Mouse (Mus musculus): ENCODE results near the gene Oscar. TPM values are rescaled to one million over a fixed set of nuclear protein-coding genes. Genes with fewer than 3 reads are reported as not detected.
A peak's percentile ranks its signal among the peaks of the same experiment; 100 is the strongest.

Oscar gene
- total and polyA plus RNA-seq, 2 experiments from 2014 or later, result 0.19 to 0.25 TPM

DNA sequence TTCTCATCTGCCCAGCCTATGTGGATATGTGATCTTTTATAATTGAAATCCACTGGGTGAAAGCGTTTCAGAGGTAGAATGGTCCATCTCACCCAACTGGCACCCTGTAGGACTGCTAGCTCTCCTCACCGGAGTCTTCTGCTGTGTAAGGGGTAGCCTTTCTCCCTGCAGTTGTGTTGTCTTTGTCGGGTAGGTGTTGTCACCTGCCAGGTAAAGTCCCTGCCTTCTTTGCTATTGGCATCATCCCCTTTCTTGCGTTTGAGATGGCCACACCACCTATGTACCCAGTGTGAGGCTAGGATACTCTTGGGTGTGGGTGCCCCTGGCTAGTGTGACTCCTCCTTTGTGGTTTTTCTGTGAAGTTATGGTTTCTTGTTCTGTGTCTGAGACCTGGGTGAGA is 30.7 kb upstream of the Oscar start:
- H3K36me3 ChIP-seq (replicated peaks; ENCODE audit: control insufficient read depth, insufficient read depth, low read length), result peaks cover 17% of the 10 kb centered on the region
- H3K4me2 ChIP-seq (ENCODE audit: low read depth, low read length), result peak overlapping the region; percentile 79
- H3K9me3 ChIP-seq (replicated peaks; ENCODE audit: control insufficient read depth, low read length), result no peaks in the 10 kb centered on the region
- peak overlapping the region; percentile 95 for H3K9ac ChIP-seq (replicated peaks; ENCODE audit: low read depth, low read length)
- ATAC-seq (ENCODE audit: insufficient read depth, low read depth) (no peak), DNase-seq (ENCODE audit: low spot score) (no peak)
- H3K27ac ChIP-seq (ENCODE audit: low read depth), result no peak overlapping the region
- peaks cover 23% of the 10 kb centered on the region for H3K4me1 ChIP-seq (ENCODE audit: control insufficient read depth, insufficient read depth)
- WGBS, result 56% methylated on average over 4 of the region's 4 CpGs
- H3K27me3 ChIP-seq (ENCODE audit: control insufficient read depth, insufficient read depth, low read length), result no peaks in the 10 kb centered on the region
- peak overlapping the region; percentile 95 for H3K4me3 ChIP-seq (ENCODE audit: low read depth, low read length)
- no peak for TF ChIP-seq EP300 (IDR thresholded peaks at IDR 0.05; ENCODE audit: low read depth)
- TF ChIP-seq CTCF (IDR thresholded peaks at IDR 0.05; ENCODE audit: low read depth), result no peak

DNA sequence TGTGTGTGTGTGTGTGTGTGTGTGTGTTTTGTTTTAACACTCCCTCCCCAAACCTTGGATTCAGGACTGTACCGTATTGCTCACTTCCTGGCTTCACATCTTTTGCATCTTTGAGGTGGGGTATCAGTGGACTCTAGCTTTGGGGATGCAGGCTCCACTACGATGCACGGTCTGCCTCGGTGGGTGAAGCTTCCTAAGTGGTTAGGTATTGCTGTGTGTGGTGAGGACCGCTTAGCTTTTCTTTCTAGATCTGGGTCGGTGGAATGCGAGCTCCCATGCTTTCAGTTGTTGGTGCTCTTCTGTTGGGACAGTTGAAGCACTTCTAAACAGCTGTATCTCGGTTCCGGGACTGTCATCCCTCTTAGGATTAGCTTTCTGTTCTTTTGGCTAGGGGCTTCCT is 30.2 kb upstream of the Oscar start:
- no peak for DNase-seq (ENCODE audit: low spot score)
- Histone ChIP-seq H3K4me1 (ENCODE audit: control insufficient read depth, insufficient read depth) (peaks cover 23% of the 10 kb centered on the region), H3K27ac (ENCODE audit: low read depth) (peak overlapping the region; percentile 99; the same call in 1 of the 2 replicates), H3K4me3 (ENCODE audit: low read depth, low read length) (peak overlapping the region; percentile 95), H3K36me3 (replicated peaks; ENCODE audit: control insufficient read depth, insufficient read depth, low read length) (peaks cover 16% of the 10 kb centered on the region), H3K27me3 (ENCODE audit: control insufficient read depth, insufficient read depth, low read length) (no peaks in the 10 kb centered on the region), H3K4me2 (ENCODE audit: low read depth, low read length) (peak overlapping the region; percentile 79), H3K9me3 (replicated peaks; ENCODE audit: control insufficient read depth, low read length) (no peaks in the 10 kb centered on the region), H3K9ac (replicated peaks; ENCODE audit: low read depth, low read length) (peak overlapping the region; percentile 95)
- WGBS, result 5% methylated on average over 9 of the region's 9 CpGs
- TF ChIP-seq EP300 (IDR thresholded peaks at IDR 0.05; ENCODE audit: low read depth) (no peak), CTCF (IDR thresholded peaks at IDR 0.05; ENCODE audit: low read depth) (no peak)
- ATAC-seq (ENCODE audit: insufficient read depth, low read depth), result no peak

DNA sequence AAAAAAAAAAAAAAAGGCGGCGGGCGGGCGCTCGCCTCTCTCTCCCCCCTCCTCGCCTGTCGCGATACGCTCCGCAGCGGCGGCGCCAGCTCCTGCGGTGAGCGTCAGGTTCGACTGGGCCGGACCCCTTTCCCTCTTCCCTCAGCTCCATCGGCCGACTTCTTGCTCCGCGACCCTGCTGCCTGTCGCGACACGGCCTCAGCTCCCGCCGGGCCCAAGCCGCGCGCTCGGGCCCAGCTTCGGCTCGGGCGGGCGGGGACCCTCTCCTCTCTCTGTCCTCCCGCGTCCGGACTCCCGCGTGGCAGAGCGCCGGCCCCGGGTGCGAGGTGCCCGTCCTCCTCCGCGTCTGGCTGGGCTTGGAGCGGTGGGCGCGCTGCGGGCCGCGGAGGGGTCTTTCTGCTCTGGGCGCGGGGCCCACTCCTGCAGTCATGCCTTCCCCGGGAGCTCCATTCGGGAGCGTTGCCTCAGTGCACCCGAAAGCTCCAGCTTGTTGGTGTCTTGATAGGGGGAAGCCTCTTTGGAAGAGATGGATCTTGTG is 29.6 kb upstream of the Oscar start:
- WGBS, result under 1% methylated on average over 51 of the region's 58 CpGs
- Histone ChIP-seq H3K27ac (ENCODE audit: low read depth) (peak overlapping the region; percentile 99), H3K4me2 (ENCODE audit: low read depth, low read length) (peak overlapping the region; percentile 79), H3K27me3 (ENCODE audit: control insufficient read depth, insufficient read depth, low read length) (no peaks in the 10 kb centered on the region), H3K36me3 (replicated peaks; ENCODE audit: control insufficient read depth, insufficient read depth, low read length) (peaks cover 16% of the 10 kb centered on the region), H3K4me3 (ENCODE audit: low read depth, low read length) (peak overlapping the region; percentile 95), H3K9ac (replicated peaks; ENCODE audit: low read depth, low read length) (peak overlapping the region; percentile 95), H3K9me3 (replicated peaks; ENCODE audit: control insufficient read depth, low read length) (no peaks in the 10 kb centered on the region), H3K4me1 (ENCODE audit: control insufficient read depth, insufficient read depth) (peaks cover 23% of the 10 kb centered on the region)
- DNase-seq (ENCODE audit: low spot score) (no peak), ATAC-seq (ENCODE audit: insufficient read depth, low read depth) (peak; percentile 1; the same call in 1 of the 2 replicates)
- TF ChIP-seq EP300 (IDR thresholded peaks at IDR 0.05; ENCODE audit: low read depth), result no peak
- TF ChIP-seq CTCF (IDR thresholded peaks at IDR 0.05; ENCODE audit: low read depth), result no peak

DNA sequence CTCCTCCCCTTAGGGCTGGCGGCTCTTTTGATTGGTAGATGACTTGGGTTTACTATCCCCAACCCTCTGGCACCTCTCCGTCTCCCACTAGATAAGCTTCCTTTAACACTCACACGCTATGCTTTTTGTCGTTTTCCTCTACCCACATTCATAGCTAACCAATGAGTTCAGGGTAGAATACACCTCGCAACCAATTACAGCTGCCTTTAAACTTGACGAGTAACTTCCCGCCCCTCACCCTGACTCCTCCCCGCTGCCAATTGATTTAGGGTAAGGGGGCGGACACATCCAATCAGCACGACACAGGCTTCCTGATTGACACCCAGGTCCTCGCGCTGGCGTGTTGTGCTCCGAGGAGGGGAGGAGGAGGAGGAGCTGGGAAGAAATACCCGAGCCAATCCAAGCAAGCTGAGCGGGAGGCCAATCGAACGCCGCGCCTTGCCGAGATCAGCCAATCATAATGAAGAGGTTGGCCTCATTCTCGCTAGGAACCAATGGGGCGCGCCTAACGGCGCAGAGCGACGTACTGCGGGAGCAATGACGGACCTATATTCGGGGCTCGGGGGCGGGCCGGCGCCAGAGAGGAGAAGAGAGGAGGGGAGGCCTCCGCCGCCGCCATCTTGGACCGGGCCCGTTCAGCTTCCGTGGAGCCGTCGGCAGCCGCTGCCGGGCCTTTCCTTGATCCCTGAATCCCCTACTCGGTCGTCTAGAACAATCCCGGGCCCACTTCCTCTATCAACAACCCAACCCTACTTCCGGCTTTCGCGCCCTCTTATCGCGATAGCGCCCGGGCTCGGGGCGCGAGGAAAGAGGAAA is 28.9 kb upstream of the Oscar start, which contains the start of gene Cnot3:
Cnot3 (plus strand) TSS at position 597 of the 816 bp plus-strand sequence.
- TF ChIP-seq EP300 (IDR thresholded peaks at IDR 0.05; ENCODE audit: low read depth) (peak; percentile 95), CTCF (IDR thresholded peaks at IDR 0.05; ENCODE audit: low read depth) (no peak)
- DNase-seq (ENCODE audit: low spot score), result peak; percentile 100
- Histone ChIP-seq H3K27me3 (ENCODE audit: control insufficient read depth, insufficient read depth, low read length) (no peaks in the 10 kb centered on the region), H3K4me3 (ENCODE audit: low read depth, low read length) (peak within 1 kb of the TSS; percentile 95), H3K27ac (ENCODE audit: low read depth) (peak within 1 kb of the TSS; percentile 99), H3K9me3 (replicated peaks; ENCODE audit: control insufficient read depth, low read length) (no peaks in the 10 kb centered on the region), H3K9ac (replicated peaks; ENCODE audit: low read depth, low read length) (peak within 1 kb of the TSS; percentile 95), H3K4me1 (ENCODE audit: control insufficient read depth, insufficient read depth) (peaks cover 23% of the 10 kb centered on the region), H3K36me3 (replicated peaks; ENCODE audit: control insufficient read depth, insufficient read depth, low read length) (peaks cover 16% of the 10 kb centered on the region), H3K4me2 (ENCODE audit: low read depth, low read length) (peak within 1 kb of the TSS; percentile 79)
- ATAC-seq (ENCODE audit: insufficient read depth, low read depth), result peak; percentile 97
- WGBS, result under 1% methylated on average over 56 of the region's 58 CpGs

DNA sequence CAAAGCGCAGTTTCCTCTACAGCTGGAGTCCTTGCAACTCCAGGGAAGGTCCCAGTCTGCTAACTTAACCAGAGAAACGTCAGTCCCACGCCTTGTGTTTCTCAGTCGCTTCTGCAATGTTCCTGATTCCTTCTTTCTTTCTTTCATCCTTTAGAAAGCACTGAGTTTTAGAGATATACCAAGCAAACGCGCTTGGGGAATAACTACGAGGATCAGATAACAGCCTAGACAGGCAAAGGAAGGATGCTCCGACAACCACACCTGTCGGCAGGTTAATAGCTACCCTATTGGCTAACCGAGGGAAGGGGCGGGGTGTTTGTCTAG is 28.4 kb upstream of the Oscar start:
- peak overlapping the region; percentile 40 for H3K4me3 ChIP-seq (ENCODE audit: low read depth, low read length)
- H3K36me3 ChIP-seq (replicated peaks; ENCODE audit: control insufficient read depth, insufficient read depth, low read length), result peaks cover 22% of the 10 kb centered on the region
- no peak for DNase-seq (ENCODE audit: low spot score)
- ATAC-seq (ENCODE audit: insufficient read depth, low read depth), result no peak
- H3K4me2 ChIP-seq (ENCODE audit: low read depth, low read length), result peak overlapping the region; percentile 51
- H3K27me3 ChIP-seq (ENCODE audit: control insufficient read depth, insufficient read depth, low read length), result no peaks in the 10 kb centered on the region
- peak overlapping the region; percentile 44; the same call in 1 of the 2 replicates for H3K27ac ChIP-seq (ENCODE audit: low read depth)
- TF ChIP-seq EP300 (IDR thresholded peaks at IDR 0.05; ENCODE audit: low read depth) (no peak), CTCF (IDR thresholded peaks at IDR 0.05; ENCODE audit: low read depth) (no peak)
- H3K9me3 ChIP-seq (replicated peaks; ENCODE audit: control insufficient read depth, low read length), result no peaks in the 10 kb centered on the region
- 2% methylated on average over 11 of the region's 11 CpGs for WGBS
- H3K4me1 ChIP-seq (ENCODE audit: control insufficient read depth, insufficient read depth), result peaks cover 23% of the 10 kb centered on the region
- H3K9ac ChIP-seq (replicated peaks; ENCODE audit: low read depth, low read length), result no peak overlapping the region
